Mouse (Mus musculus): Measurements from ENCODE around the gene Vmn2r106. TPM values are rescaled to one million over a fixed set of nuclear protein-coding genes. Genes with fewer than 3 reads are reported as not detected.

Vmn2r106 gene
- total RNA-seq (2017): not detected in 2 replicates

DNA sequence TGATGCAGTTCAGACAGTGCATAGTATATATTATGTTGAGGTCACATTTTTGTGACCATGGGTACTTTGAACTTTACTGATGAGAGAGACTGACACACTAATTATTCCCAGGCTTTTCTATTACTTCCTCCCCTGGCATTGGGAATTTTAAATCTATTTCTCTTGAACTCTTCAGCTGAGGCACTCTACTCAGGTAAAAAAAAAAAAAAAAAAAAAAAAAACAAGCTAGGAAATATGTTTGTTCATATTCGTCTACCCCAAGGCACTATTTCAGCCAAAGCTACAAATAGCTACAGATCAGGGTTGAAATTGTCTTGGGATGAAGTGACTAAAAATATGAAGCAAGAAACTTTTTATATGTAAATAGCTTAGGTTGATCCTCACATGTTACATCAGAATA lies at the start of gene Vmn2r106:
Gene Vmn2r106, minus strand, starts transcription at position 101 of the 400 bp plus-strand sequence.
- ATAC-seq (replicated peaks in 1 of 2; ENCODE audit: insufficient read depth in 1 of 2, low FRiP score in 2 of 2, low TSS enrichment in 1 of 2, low read depth in 1 of 2, poor library complexity in 2 of 2, severe bottlenecking in 2 of 2): no peak

- no peak for ATAC-seq (replicated peaks in 1 of 2; ENCODE audit: insufficient read depth in 1 of 2, low FRiP score in 2 of 2, low TSS enrichment in 1 of 2, low read depth in 1 of 2, poor library complexity in 2 of 2, severe bottlenecking in 2 of 2)
Measured at GRCm38 (mm10) chr17:20305790-20306189, 20.4 kb upstream of the Vmn2r106 start.

- ATAC-seq (replicated peaks in 1 of 2; ENCODE audit: insufficient read depth in 1 of 2, low FRiP score in 2 of 2, low TSS enrichment in 1 of 2, low read depth in 1 of 2, poor library complexity in 2 of 2, severe bottlenecking in 2 of 2): no peak
Measured at GRCm38 (mm10) chr17:20286906-20287305, 1.6 kb upstream of the Vmn2r106 start.

DNA sequence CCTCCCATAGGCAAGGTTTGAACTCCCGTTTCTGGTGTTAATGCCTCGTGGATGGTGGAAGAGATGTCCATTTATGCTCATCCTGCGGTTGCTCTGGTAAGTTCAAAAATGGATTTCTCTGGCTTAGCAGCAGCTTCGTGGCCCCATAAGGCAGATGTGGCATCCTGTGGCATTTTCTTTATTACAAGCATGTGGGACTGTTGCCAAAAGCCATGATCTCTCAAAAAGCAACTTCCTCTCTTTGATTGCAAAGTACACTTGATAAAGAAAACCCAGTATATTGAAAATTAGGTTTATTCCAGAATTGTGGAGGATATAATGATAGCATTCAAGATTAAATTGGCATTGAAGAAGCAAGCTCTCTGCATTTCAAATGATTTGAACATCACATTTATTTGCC lies 29.8 kb downstream of the Vmn2r106 start:
- no peak for ATAC-seq (replicated peaks in 1 of 2; ENCODE audit: insufficient read depth in 1 of 2, low FRiP score in 2 of 2, low TSS enrichment in 1 of 2, low read depth in 1 of 2, poor library complexity in 2 of 2, severe bottlenecking in 2 of 2)

- no peak for ATAC-seq (replicated peaks in 1 of 2; ENCODE audit: insufficient read depth in 1 of 2, low FRiP score in 2 of 2, low TSS enrichment in 1 of 2, low read depth in 1 of 2, poor library complexity in 2 of 2, severe bottlenecking in 2 of 2)
Measured at GRCm38 (mm10) chr17:20234952-20235351, 50.4 kb downstream of the Vmn2r106 start, which contains the start of gene Vmn2r105. Vmn2r105 (minus strand) TSS chr17:20235052.

Other genes with a start within 250 kb of the Vmn2r106 start
- not detected in 2 replicates for gene Vmn2r104, start 237.2 kb downstream of the Vmn2r106 start, total RNA-seq (2017)
- gene Fpr-rs7, start 171.3 kb downstream of the Vmn2r106 start, total RNA-seq (2017): not detected in 2 replicates
- not detected in 2 replicates for gene Fpr-rs6, start 102.5 kb downstream of the Vmn2r106 start, total RNA-seq (2017)
- gene Vmn2r105, start 50.5 kb downstream of the Vmn2r106 start, total RNA-seq (2017): not detected in 2 replicates
- gene Vmn2r107, start 59.7 kb upstream of the Vmn2r106 start, total RNA-seq (2017): not detected in 2 replicates
- not detected in 2 replicates for gene Vmn1r224, start 128.6 kb upstream of the Vmn2r106 start, total RNA-seq (2017)
- not detected in 2 replicates for gene Vmn2r108, start 195.8 kb upstream of the Vmn2r106 start, total RNA-seq (2017)
- not detected in 2 replicates for gene Vmn1r225, start 212.6 kb upstream of the Vmn2r106 start, total RNA-seq (2017)